Mouse (Mus musculus) heart, adult 2 months (tissue): ENCODE data around the gene Fkbp5.

ENCODE experiments used
- CTCF ChIP-seq: fragments of 200-600 bp; IDR thresholded peaks from 2 replicates; pipeline ENCODE4 v1.8.1; 2022; ENCODE audit warnings: antibody characterized with exemption, mild to moderate bottlenecking, moderate library complexity
- POLR2A ChIP-seq: fragments of 200-500 bp; IDR thresholded peaks from 2 replicates; pipeline ENCODE4 v1.6.1; 2011; ENCODE audit warnings: mild to moderate bottlenecking, low read depth, low read length, control low read depth; ENCODE audit not compliant: insufficient read depth

DNA sequence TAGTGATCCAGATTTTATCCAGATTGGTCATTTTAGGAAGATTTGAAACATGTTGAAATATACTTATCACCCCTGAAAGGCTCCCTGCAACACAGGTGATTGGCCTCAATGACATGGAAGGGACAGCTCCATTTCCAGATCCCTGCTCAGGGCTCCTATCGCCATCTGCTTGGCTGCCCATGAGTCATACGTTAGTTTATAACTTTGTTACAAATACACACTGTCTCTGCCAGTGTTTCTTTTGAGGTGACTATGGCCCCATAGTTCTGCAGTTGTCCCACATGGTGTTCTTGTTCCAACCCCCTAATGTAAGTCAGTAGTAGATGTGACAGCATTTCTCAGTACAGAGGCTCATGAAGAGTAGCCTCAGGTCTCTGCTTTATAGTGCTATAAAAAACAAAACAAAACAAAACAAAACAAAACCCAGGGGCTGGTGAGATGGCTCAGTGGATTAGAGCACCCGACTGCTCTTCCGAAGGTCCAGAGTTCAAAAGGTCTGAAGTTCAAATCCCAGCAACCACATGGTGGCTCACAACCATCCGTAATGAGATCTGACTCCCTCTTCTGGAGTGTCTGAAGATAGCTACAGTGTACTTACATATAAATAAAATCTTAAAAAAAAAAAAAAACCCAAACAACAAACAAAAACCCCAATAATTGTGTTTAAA lies 108.9 kb downstream of the Fkbp5 start:
- TF ChIP-seq CTCF (no peak), POLR2A (no peak)
